Mouse (Mus musculus) testis, adult 2 months (tissue): Measurements from ENCODE around the gene Gm48552. TPM values are rescaled to one million over a fixed set of nuclear protein-coding genes. Genes with fewer than 3 reads are reported as not detected.

Experiments used
- H3K27ac ChIP-seq: fragments of 200-500 bp; 2 replicates; pipeline ENCODE4 v1.5.1; 2012; ENCODE audit warnings: low read depth, low read length; ENCODE audit not compliant: control insufficient read depth, insufficient read depth
- H3K27me3 ChIP-seq: fragments of 200-500 bp; 2 replicates; pipeline ENCODE4 v1.6.1; 2012; ENCODE audit warnings: mild to moderate bottlenecking, low read length, moderate library complexity; ENCODE audit not compliant: control insufficient read depth, insufficient read depth
- H3K36me3 ChIP-seq: fragments of 200-500 bp; 2 replicates; pipeline ENCODE4 v1.6.1; 2012; ENCODE audit warnings: mild to moderate bottlenecking, low read length; ENCODE audit not compliant: control insufficient read depth, insufficient read depth
- H3K4me1 ChIP-seq: fragments of 200-500 bp; 2 replicates; pipeline ENCODE4 v1.6.1; 2012; ENCODE audit warnings: low read length; ENCODE audit not compliant: control insufficient read depth, insufficient read depth
- H3K4me3 ChIP-seq: fragments of 200-500 bp; 2 replicates; pipeline ENCODE4 v1.5.1; 2012; ENCODE audit warnings: low read depth, mild to moderate bottlenecking, low read length, moderate library complexity, mixed read lengths; ENCODE audit not compliant: control insufficient read depth
- CTCF ChIP-seq: fragments of 200-500 bp; IDR thresholded peaks from 2 replicates; pipeline ENCODE4 v1.5.1; 2012; ENCODE audit warnings: low read depth, mild to moderate bottlenecking, inconsistent platforms, low read length, moderate library complexity; ENCODE audit not compliant: control insufficient read depth, insufficient read depth, insufficient replicate concordance
- POLR2A ChIP-seq: fragments of 200-500 bp; IDR thresholded peaks from 2 replicates; pipeline ENCODE4 v1.6.1; 2012; ENCODE audit warnings: low read depth, mild to moderate bottlenecking, inconsistent platforms, low read length, moderate library complexity; ENCODE audit not compliant: control insufficient read depth
- polyA plus RNA-seq: library from polyadenylated mRNA; depleted of rRNA; stranded (reverse); fragments of >200 nt; gene quantifications from 2 replicates; pipeline ENCODE4 v1.2.3, GENCODE M21; 2012

The Gm48552 gene
- polyA plus RNA-seq, 1 experiment: not detected

- Histone ChIP-seq H3K36me3 (no peaks in the 10 kb centered on the region), H3K4me3 (no peak overlapping the region), H3K27me3 (no peaks in the 10 kb centered on the region), H3K4me1 (peaks cover 40% of the 10 kb centered on the region), H3K27ac (peak overlapping the region; percentile 56)
- TF ChIP-seq CTCF (no peak), POLR2A (no peak)
Observed at GRCm38 (mm10) chr10:81415146-81415545, 26.3 kb downstream of the Gm48552 start.

GRCm38 (mm10) chr10:81415549-81416310, 26.9 kb downstream of the Gm48552 start:
- Histone ChIP-seq H3K27ac (peak overlapping the region; percentile 39; the same call in 1 of the 2 replicates), H3K27me3 (no peaks in the 10 kb centered on the region), H3K4me3 (no peak overlapping the region), H3K4me1 (peaks cover 43% of the 10 kb centered on the region), H3K36me3 (no peaks in the 10 kb centered on the region)
- TF ChIP-seq CTCF: no peak
- no peak for TF ChIP-seq POLR2A

- Histone ChIP-seq H3K4me1 (peaks cover 43% of the 10 kb centered on the region), H3K4me3 (peak overlapping the region; percentile 44), H3K36me3 (no peaks in the 10 kb centered on the region), H3K27ac (no peak overlapping the region), H3K27me3 (no peaks in the 10 kb centered on the region)
- no peak for TF ChIP-seq POLR2A
- TF ChIP-seq CTCF: peak; percentile 49; the same call in 1 of the 2 replicates
Observed at GRCm38 (mm10) chr10:81416581-81417226, 27.9 kb downstream of the Gm48552 start.

- H3K4me1 ChIP-seq: peaks cover 38% of the 10 kb centered on the region
Observed at GRCm38 (mm10) chr10:81417227-81418215, 28.7 kb downstream of the Gm48552 start.

GRCm38 (mm10) chr10:81418216-81419070, 29.6 kb downstream of the Gm48552 start:
- H3K4me3 ChIP-seq: peak overlapping the region; percentile 78
- no peak for TF ChIP-seq CTCF
- peaks cover 33% of the 10 kb centered on the region for H3K4me1 ChIP-seq
- peak overlapping the region; percentile 12; the same call in 1 of the 2 replicates for H3K27ac ChIP-seq
- H3K27me3 ChIP-seq: no peaks in the 10 kb centered on the region
- no peaks in the 10 kb centered on the region for H3K36me3 ChIP-seq

More at GRCm38 (mm10) chr10:81417227-81418215, 28.7 kb downstream of the Gm48552 start:
- Histone ChIP-seq H3K4me3 (no peak overlapping the region), H3K27ac (no peak overlapping the region), H3K27me3 (no peaks in the 10 kb centered on the region), H3K36me3 (no peaks in the 10 kb centered on the region)
- TF ChIP-seq POLR2A (no peak), CTCF (no peak)

GRCm38 (mm10) chr10:81419111-81419928, 30.5 kb downstream of the Gm48552 start:
- H3K4me3 ChIP-seq: peak overlapping the region; percentile 78
- peak overlapping the region; percentile 46; the same call in 1 of the 2 replicates for H3K27ac ChIP-seq
- H3K27me3 ChIP-seq: no peaks in the 10 kb centered on the region
- H3K36me3 ChIP-seq: no peaks in the 10 kb centered on the region
- peaks cover 33% of the 10 kb centered on the region for H3K4me1 ChIP-seq
- TF ChIP-seq CTCF: no peak
- peak; percentile 60; the same call in 1 of the 2 replicates for TF ChIP-seq POLR2A
